Mouse (Mus musculus) liver, embryonic 14.5 days (tissue): ENCODE measurements around the gene B2m.

ENCODE experiments used
- CTCF ChIP-seq: IDR thresholded peaks from 2 replicates; pipeline ENCODE4 v1.5.1; 2016; ENCODE audit warnings: antibody characterized with exemption, low read depth, control low read depth
- EP300 ChIP-seq: IDR thresholded peaks from 2 replicates; pipeline ENCODE4 v1.6.1; 2016; ENCODE audit warnings: antibody characterized with exemption, low read depth

- TF ChIP-seq CTCF (no peak), EP300 (no peak)
Observed at GRCm38 (mm10) chr2:122146687-122147086, 799 bp upstream of the B2m start.
